Mouse (Mus musculus): ENCODE data around the gene Nolc1. TPM values are rescaled to one million over a fixed set of nuclear protein-coding genes. Genes with fewer than 3 reads are reported as not detected.
A peak's percentile ranks its signal among the peaks of the same experiment; 100 is the strongest.

The Nolc1 gene
- polyA plus RNA-seq, 1 experiment from 2014 or later, result 22.2 TPM

DNA sequence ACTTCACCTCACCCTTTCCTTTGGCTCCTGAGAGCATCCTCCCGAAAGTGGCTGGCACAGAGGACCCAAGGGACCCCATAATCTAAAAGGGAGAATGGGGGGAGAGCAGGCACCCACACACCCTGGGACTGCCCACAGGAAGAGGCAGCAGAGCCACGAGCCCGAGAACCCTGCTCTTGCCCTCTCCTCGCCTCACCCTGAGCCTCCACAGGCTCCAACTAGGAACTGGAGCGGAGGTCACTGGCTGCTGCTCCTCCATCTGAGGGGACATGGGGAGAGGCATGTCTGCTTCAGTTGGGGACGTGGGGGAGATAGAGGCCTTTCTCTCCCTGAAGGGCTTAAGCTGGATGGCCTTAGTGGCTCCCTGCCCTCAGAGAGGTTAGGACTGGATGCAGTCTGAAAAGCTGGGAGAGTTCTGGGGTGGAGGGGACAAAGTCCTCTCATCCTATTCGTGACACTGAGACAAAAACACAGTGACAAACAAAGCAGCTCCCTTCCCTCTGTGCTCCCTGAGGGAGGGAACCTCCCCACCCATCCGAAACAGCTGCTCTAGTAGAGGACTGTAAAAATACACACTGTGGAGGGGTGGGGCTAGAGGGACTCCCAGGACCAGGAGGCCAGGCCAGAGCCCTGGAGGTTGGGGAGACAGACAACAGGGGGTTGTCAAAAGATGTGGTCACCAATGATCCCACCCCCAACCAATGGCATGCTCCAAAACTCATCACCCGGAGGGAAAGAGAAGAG is 43.8 kb upstream of the Nolc1 start:
- Histone ChIP-seq H3K4me3 (ENCODE audit: low read depth, low read length) (no peak overlapping the region), H3K4me2 (replicated peaks; ENCODE audit: low read depth) (no peak overlapping the region), H3K9me3 (ENCODE audit: control insufficient read depth) (no peaks in the 10 kb centered on the region), H3K27me3 (replicated peaks; ENCODE audit: control insufficient read depth, insufficient read depth, low read length) (no peaks in the 10 kb centered on the region), H3K9ac (ENCODE audit: low read depth, low read length) (no peak overlapping the region), H3K27ac (ENCODE audit: low read depth, low read length) (peak overlapping the region; percentile 35; the same call in 1 of the 2 replicates), H3K4me1 (replicated peaks; ENCODE audit: control insufficient read depth, insufficient read depth, low read length) (peaks cover 2% of the 10 kb centered on the region; the same call in 1 of the 2 replicates), H3K36me3 (ENCODE audit: control insufficient read depth, insufficient read depth) (peaks cover 48% of the 10 kb centered on the region)
- WGBS, result 70% methylated on average over 9 of the region's 9 CpGs
- no peak for TF ChIP-seq CTCF (IDR thresholded peaks at IDR 0.05; ENCODE audit: low read depth)
- peak; percentile 33; the same call in 1 of the 2 replicates for ATAC-seq

DNA sequence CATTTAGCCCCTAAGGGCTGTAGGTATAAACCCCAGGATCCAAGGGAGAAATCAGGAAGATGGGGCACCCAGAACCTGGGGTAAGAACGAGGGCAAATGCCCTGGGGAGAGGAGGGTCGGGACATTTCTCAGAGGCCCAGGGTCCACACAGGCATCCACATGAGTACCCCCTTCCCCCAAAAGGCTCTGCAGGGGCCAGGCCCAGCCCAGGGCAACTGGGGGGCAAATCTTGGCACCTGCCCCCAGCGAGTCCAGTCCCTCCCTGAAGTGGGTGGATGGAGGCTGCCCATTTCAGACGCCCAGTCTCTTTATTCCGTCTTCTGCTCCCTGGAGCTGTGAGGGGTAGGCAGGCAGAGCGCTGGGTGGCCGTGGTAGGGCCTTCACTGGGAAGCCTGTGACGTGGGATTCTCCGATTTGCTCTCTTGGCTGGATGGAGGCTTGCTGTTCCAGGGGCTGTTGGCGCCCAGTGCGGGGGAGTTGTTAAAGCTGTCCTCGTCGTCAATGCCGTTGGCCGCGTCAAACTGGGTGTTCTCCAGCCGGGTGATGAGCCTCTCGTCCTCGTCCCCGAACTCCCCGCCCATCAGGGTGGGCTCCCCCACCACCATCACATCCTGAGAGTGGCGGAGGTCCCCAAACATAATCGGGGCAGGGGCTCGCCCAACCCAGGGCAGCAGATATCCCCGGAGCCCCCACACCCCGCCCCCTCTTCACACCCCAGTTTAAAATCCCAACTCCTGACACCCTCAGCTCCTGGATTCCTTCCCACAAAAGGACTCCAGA is 42.7 kb upstream of the Nolc1 start:
- no peak for TF ChIP-seq CTCF (IDR thresholded peaks at IDR 0.05; ENCODE audit: low read depth)
- Histone ChIP-seq H3K4me2 (replicated peaks; ENCODE audit: low read depth) (no peak overlapping the region), H3K4me1 (replicated peaks; ENCODE audit: control insufficient read depth, insufficient read depth, low read length) (peaks cover 6% of the 10 kb centered on the region), H3K9me3 (ENCODE audit: control insufficient read depth) (no peaks in the 10 kb centered on the region), H3K4me3 (ENCODE audit: low read depth, low read length) (no peak overlapping the region), H3K27me3 (replicated peaks; ENCODE audit: control insufficient read depth, insufficient read depth, low read length) (no peaks in the 10 kb centered on the region), H3K27ac (ENCODE audit: low read depth, low read length) (no peak overlapping the region), H3K9ac (ENCODE audit: low read depth, low read length) (no peak overlapping the region), H3K36me3 (ENCODE audit: control insufficient read depth, insufficient read depth) (peaks cover 48% of the 10 kb centered on the region)
- 90% methylated on average over 26 of the region's 26 CpGs for WGBS
- no peak for ATAC-seq

DNA sequence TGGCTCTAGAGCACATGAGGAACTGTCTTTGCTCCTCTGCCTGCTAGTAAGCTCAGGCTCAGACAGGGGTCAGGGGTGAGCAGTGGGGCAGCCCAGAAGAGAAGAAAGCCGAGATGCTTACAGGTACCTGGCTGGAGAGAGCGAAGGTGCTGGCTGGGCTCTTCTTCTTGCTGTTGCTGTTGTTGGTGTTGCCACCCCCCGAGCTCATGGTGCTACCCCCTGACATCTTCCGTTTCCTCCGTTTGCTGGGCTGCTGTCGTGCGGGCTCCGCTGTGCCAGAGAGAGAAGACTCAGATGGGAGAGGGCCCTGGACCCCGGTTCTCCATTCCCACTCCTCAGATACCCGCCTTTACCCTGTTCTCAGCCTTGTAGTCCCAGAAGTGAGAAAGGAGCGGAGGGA is 41.8 kb upstream of the Nolc1 start:
- Histone ChIP-seq H3K36me3 (ENCODE audit: control insufficient read depth, insufficient read depth) (peaks cover 48% of the 10 kb centered on the region), H3K4me3 (ENCODE audit: low read depth, low read length) (no peak overlapping the region), H3K4me2 (replicated peaks; ENCODE audit: low read depth) (no peak overlapping the region), H3K27me3 (replicated peaks; ENCODE audit: control insufficient read depth, insufficient read depth, low read length) (no peaks in the 10 kb centered on the region), H3K27ac (ENCODE audit: low read depth, low read length) (no peak overlapping the region), H3K9ac (ENCODE audit: low read depth, low read length) (no peak overlapping the region), H3K4me1 (replicated peaks; ENCODE audit: control insufficient read depth, insufficient read depth, low read length) (peaks cover 10% of the 10 kb centered on the region), H3K9me3 (ENCODE audit: control insufficient read depth) (no peaks in the 10 kb centered on the region)
- 93% methylated on average over 8 of the region's 11 CpGs for WGBS
- no peak for ATAC-seq
- TF ChIP-seq CTCF (IDR thresholded peaks at IDR 0.05; ENCODE audit: low read depth), result no peak

DNA sequence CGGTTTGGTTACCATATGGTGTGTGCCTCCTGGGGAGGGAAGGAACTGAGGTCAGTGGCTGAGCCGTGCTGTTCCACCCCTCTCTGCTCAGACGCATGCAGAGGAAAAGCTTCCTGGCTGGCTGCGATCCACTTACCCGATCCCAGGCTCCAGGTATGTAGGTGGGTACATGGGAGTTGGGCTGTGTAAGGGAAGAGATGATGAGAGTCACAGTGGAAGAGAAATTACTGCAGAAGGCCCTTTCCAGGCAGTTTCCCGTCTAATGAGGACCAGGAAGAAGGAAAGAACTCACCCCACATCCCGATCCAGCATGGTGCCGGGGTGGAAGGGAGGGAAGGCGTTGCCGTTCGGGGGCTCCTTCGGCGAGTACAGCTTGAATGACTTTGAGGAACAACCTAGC is 39.7 kb upstream of the Nolc1 start:
- H3K4me3 ChIP-seq (ENCODE audit: low read depth, low read length), result no peak overlapping the region
- H3K27ac ChIP-seq (ENCODE audit: low read depth, low read length), result peak overlapping the region; percentile 3; the same call in 1 of the 2 replicates
- 87% methylated on average over 13 of the region's 13 CpGs for WGBS
- H3K4me2 ChIP-seq (replicated peaks; ENCODE audit: low read depth), result no peak overlapping the region
- no peak for ATAC-seq
- TF ChIP-seq CTCF (IDR thresholded peaks at IDR 0.05; ENCODE audit: low read depth), result no peak
- H3K9ac ChIP-seq (ENCODE audit: low read depth, low read length), result no peak overlapping the region
- H3K9me3 ChIP-seq (ENCODE audit: control insufficient read depth), result no peaks in the 10 kb centered on the region
- peaks cover 48% of the 10 kb centered on the region for H3K36me3 ChIP-seq (ENCODE audit: control insufficient read depth, insufficient read depth)
- H3K27me3 ChIP-seq (replicated peaks; ENCODE audit: control insufficient read depth, insufficient read depth, low read length), result no peaks in the 10 kb centered on the region
- H3K4me1 ChIP-seq (replicated peaks; ENCODE audit: control insufficient read depth, insufficient read depth, low read length), result peaks cover 18% of the 10 kb centered on the region

DNA sequence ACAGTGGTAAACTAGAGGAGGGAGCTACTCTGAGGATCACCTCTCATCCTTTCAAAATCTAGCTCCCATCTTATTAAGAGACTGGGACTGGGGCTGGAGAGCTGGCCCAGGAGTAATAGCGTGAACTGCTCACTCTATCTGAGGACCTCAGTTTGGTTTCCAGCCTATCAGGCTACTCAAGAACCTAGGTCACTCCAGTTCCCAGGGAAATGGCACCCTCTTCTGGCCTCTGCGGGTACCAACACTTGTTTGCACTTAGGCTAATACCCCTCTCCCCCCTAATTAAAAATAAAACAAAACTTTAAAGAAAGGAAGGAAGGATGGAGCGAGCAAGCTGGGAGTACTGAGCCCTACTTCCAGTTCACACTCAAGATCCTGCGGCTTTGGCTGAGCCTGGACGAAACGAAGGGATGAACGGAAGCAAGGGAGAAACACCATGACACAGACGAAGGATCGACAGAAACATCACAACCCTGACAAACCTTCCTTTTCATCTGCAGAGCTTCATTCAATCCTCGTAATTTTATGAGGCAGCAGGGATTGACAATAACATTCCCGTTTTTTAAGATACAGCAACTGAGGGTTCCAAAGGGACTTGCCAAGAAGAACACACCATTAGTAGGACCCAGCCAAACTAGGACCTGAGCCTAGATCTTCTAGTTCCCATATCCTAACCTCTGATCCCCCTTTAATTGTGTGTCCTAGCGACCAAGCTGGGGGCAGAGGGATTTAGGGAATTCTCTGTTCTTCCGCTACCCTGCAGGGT is 39.0 kb upstream of the Nolc1 start:
- no peak overlapping the region for H3K4me3 ChIP-seq (ENCODE audit: low read depth, low read length)
- 75% methylated on average over 13 of the region's 13 CpGs for WGBS
- H3K9ac ChIP-seq (ENCODE audit: low read depth, low read length), result no peak overlapping the region

More for the DNA sequence above, 39.0 kb upstream of the Nolc1 start:
- peaks cover 18% of the 10 kb centered on the region for H3K4me1 ChIP-seq (replicated peaks; ENCODE audit: control insufficient read depth, insufficient read depth, low read length)
- H3K4me2 ChIP-seq (replicated peaks; ENCODE audit: low read depth), result peak overlapping the region; percentile 81; the same call in 1 of the 2 replicates
- peaks cover 46% of the 10 kb centered on the region for H3K36me3 ChIP-seq (ENCODE audit: control insufficient read depth, insufficient read depth)
- no peaks in the 10 kb centered on the region for H3K9me3 ChIP-seq (ENCODE audit: control insufficient read depth)
- no peak for ATAC-seq
- peak; percentile 52 for TF ChIP-seq CTCF (IDR thresholded peaks at IDR 0.05; ENCODE audit: low read depth)
- no peak overlapping the region for H3K27ac ChIP-seq (ENCODE audit: low read depth, low read length)
- no peaks in the 10 kb centered on the region for H3K27me3 ChIP-seq (replicated peaks; ENCODE audit: control insufficient read depth, insufficient read depth, low read length)
